Mouse (Mus musculus): ENCODE measurements around the gene Ly6g6d. TPM values are rescaled to one million over a fixed set of nuclear protein-coding genes. Genes with fewer than 3 reads are reported as not detected.
"Not testable (repeated sequence)": the region's sequence is repeated elsewhere in the genome, so short reads cannot be mapped to it uniquely, and the experiment has no call there.

The Ly6g6d gene
- polyA plus RNA-seq (2015; fragmentation: Nextera tagmentation; extraction: Ambion mirVana), result 3.8 and 4.9 TPM in 2 replicates

GRCm38 (mm10) chr17:35077786-35078233 lies at the start of gene Ly6g6d:
TSS of gene Ly6g6d (minus strand) at chr17:35078065.
- peak within 1 kb of the TSS; percentile 61 for H3K4me2 ChIP-seq (replicated peaks; ENCODE audit: low read depth)
- H3K9me3 ChIP-seq (ENCODE audit: control insufficient read depth), result no peaks in the 10 kb centered on the region
- H3K4me1 ChIP-seq (replicated peaks; ENCODE audit: control insufficient read depth, insufficient read depth, low read length), result peaks cover 11% of the 10 kb centered on the region; the same call in 1 of the 2 replicates
- ATAC-seq, result peak; percentile 39
- peak within 1 kb of the TSS; percentile 23 for H3K4me3 ChIP-seq (ENCODE audit: low read depth, low read length)
- no peaks in the 10 kb centered on the region for H3K27me3 ChIP-seq (replicated peaks; ENCODE audit: control insufficient read depth, insufficient read depth, low read length)
- WGBS, result 9% methylated on average over 14 of the region's 14 CpGs
- peak within 1 kb of the TSS; percentile 44 for H3K9ac ChIP-seq (ENCODE audit: low read depth, low read length)
- no peaks in the 10 kb centered on the region for H3K36me3 ChIP-seq (ENCODE audit: control insufficient read depth, insufficient read depth)
- H3K27ac ChIP-seq (ENCODE audit: low read depth, low read length), result peak within 1 kb of the TSS; percentile 22; the same call in 1 of the 2 replicates
- TF ChIP-seq CTCF (IDR thresholded peaks at IDR 0.05; ENCODE audit: low read depth), result peak; percentile 79

- Histone ChIP-seq H3K27me3 (replicated peaks; ENCODE audit: control insufficient read depth, insufficient read depth, low read length) (no peaks in the 10 kb centered on the region), H3K4me1 (replicated peaks; ENCODE audit: control insufficient read depth, insufficient read depth, low read length) (peaks cover 6% of the 10 kb centered on the region; the same call in 1 of the 2 replicates), H3K9ac (ENCODE audit: low read depth, low read length) (peak overlapping the region; percentile 78), H3K36me3 (ENCODE audit: control insufficient read depth, insufficient read depth) (peaks cover 26% of the 10 kb centered on the region; the same call in 1 of the 2 replicates), H3K4me3 (ENCODE audit: low read depth, low read length) (peak overlapping the region; percentile 60), H3K9me3 (ENCODE audit: control insufficient read depth) (no peaks in the 10 kb centered on the region), H3K4me2 (replicated peaks; ENCODE audit: low read depth) (peak overlapping the region; percentile 84), H3K27ac (ENCODE audit: low read depth, low read length) (peak overlapping the region; percentile 91)
- TF ChIP-seq CTCF (IDR thresholded peaks at IDR 0.05; ENCODE audit: low read depth), result no peak
- no peak for ATAC-seq
- 54% methylated on average over 13 of the region's 13 CpGs for WGBS
Measured at GRCm38 (mm10) chr17:35127017-35127416, 49.2 kb upstream of the Ly6g6d start.

GRCm38 (mm10) chr17:35126206-35126611 lies 48.3 kb upstream of the Ly6g6d start, which contains the start of gene D17H6S53E:
TSS of gene D17H6S53E (plus strand) at chr17:35126373.
- H3K4me1 ChIP-seq (replicated peaks; ENCODE audit: control insufficient read depth, insufficient read depth, low read length), result peaks cover 6% of the 10 kb centered on the region; the same call in 1 of the 2 replicates
- TF ChIP-seq CTCF (IDR thresholded peaks at IDR 0.05; ENCODE audit: low read depth), result peak; percentile 20
- no peaks in the 10 kb centered on the region for H3K9me3 ChIP-seq (ENCODE audit: control insufficient read depth)
- peak within 1 kb of the TSS; percentile 60 for H3K4me3 ChIP-seq (ENCODE audit: low read depth, low read length)
- H3K27ac ChIP-seq (ENCODE audit: low read depth, low read length), result peak within 1 kb of the TSS; percentile 91
- H3K27me3 ChIP-seq (replicated peaks; ENCODE audit: control insufficient read depth, insufficient read depth, low read length), result no peaks in the 10 kb centered on the region
- H3K36me3 ChIP-seq (ENCODE audit: control insufficient read depth, insufficient read depth), result peaks cover 26% of the 10 kb centered on the region; the same call in 1 of the 2 replicates
- under 1% methylated on average over 36 of the region's 36 CpGs for WGBS
- peak within 1 kb of the TSS; percentile 78 for H3K9ac ChIP-seq (ENCODE audit: low read depth, low read length)
- peak within 1 kb of the TSS; percentile 84 for H3K4me2 ChIP-seq (replicated peaks; ENCODE audit: low read depth)
- peak; percentile 59 for ATAC-seq

- Histone ChIP-seq H3K4me3 (ENCODE audit: low read depth, low read length) (peak overlapping the region; percentile 60), H3K9ac (ENCODE audit: low read depth, low read length) (peak overlapping the region; percentile 78), H3K27me3 (replicated peaks; ENCODE audit: control insufficient read depth, insufficient read depth, low read length) (no peaks in the 10 kb centered on the region), H3K4me1 (replicated peaks; ENCODE audit: control insufficient read depth, insufficient read depth, low read length) (peaks cover 6% of the 10 kb centered on the region; the same call in 1 of the 2 replicates), H3K4me2 (replicated peaks; ENCODE audit: low read depth) (peak overlapping the region; percentile 84), H3K27ac (ENCODE audit: low read depth, low read length) (peak overlapping the region; percentile 91), H3K9me3 (ENCODE audit: control insufficient read depth) (no peaks in the 10 kb centered on the region), H3K36me3 (ENCODE audit: control insufficient read depth, insufficient read depth) (peaks cover 26% of the 10 kb centered on the region; the same call in 1 of the 2 replicates)
- 9% methylated on average over 6 of the region's 6 CpGs for WGBS
- ATAC-seq, result peak; percentile 3; the same call in 1 of the 2 replicates
- TF ChIP-seq CTCF (IDR thresholded peaks at IDR 0.05; ENCODE audit: low read depth), result no peak
Measured at GRCm38 (mm10) chr17:35125578-35125977, 47.7 kb upstream of the Ly6g6d start.

- Histone ChIP-seq H3K4me1 (replicated peaks; ENCODE audit: control insufficient read depth, insufficient read depth, low read length) (peaks cover 6% of the 10 kb centered on the region; the same call in 1 of the 2 replicates), H3K4me3 (ENCODE audit: low read depth, low read length) (no peak overlapping the region), H3K27me3 (replicated peaks; ENCODE audit: control insufficient read depth, insufficient read depth, low read length) (no peaks in the 10 kb centered on the region), H3K9me3 (ENCODE audit: control insufficient read depth) (no peaks in the 10 kb centered on the region), H3K9ac (ENCODE audit: low read depth, low read length) (peak overlapping the region; percentile 78; the same call in 1 of the 2 replicates), H3K27ac (ENCODE audit: low read depth, low read length) (peak overlapping the region; percentile 91), H3K4me2 (replicated peaks; ENCODE audit: low read depth) (peak overlapping the region; percentile 84), H3K36me3 (ENCODE audit: control insufficient read depth, insufficient read depth) (peaks cover 25% of the 10 kb centered on the region; the same call in 1 of the 2 replicates)
- WGBS, result 96% methylated on average over 1 of the region's 1 CpGs
- no peak for ATAC-seq
- TF ChIP-seq CTCF (IDR thresholded peaks at IDR 0.05; ENCODE audit: low read depth), result no peak
Measured at GRCm38 (mm10) chr17:35125081-35125480, 47.2 kb upstream of the Ly6g6d start.

GRCm38 (mm10) chr17:35124261-35124896 lies 46.5 kb upstream of the Ly6g6d start:
- not testable (repeated sequence) for H3K9me3 ChIP-seq (ENCODE audit: control insufficient read depth); H3K9ac ChIP-seq (ENCODE audit: low read depth, low read length); H3K4me3 ChIP-seq (ENCODE audit: low read depth, low read length); H3K4me1 ChIP-seq (replicated peaks; ENCODE audit: control insufficient read depth, insufficient read depth, low read length); H3K4me2 ChIP-seq (replicated peaks; ENCODE audit: low read depth); H3K27me3 ChIP-seq (replicated peaks; ENCODE audit: control insufficient read depth, insufficient read depth, low read length)
- Histone ChIP-seq H3K36me3 (ENCODE audit: control insufficient read depth, insufficient read depth) (peaks cover 23% of the 10 kb centered on the region; the same call in 1 of the 2 replicates), H3K27ac (ENCODE audit: low read depth, low read length) (peak overlapping the region; percentile 91)
- WGBS, result 64% methylated on average over 12 of the region's 12 CpGs
- ATAC-seq, result peak; percentile 42

- WGBS, result 91% methylated on average over 9 of the region's 9 CpGs
- H3K4me3 ChIP-seq (ENCODE audit: low read depth, low read length); H3K4me2 ChIP-seq (replicated peaks; ENCODE audit: low read depth); ATAC-seq; H3K9me3 ChIP-seq (ENCODE audit: control insufficient read depth); H3K9ac ChIP-seq (ENCODE audit: low read depth, low read length); H3K27ac ChIP-seq (ENCODE audit: low read depth, low read length); H3K4me1 ChIP-seq (replicated peaks; ENCODE audit: control insufficient read depth, insufficient read depth, low read length); H3K27me3 ChIP-seq (replicated peaks; ENCODE audit: control insufficient read depth, insufficient read depth, low read length): not testable (repeated sequence)
- H3K36me3 ChIP-seq (ENCODE audit: control insufficient read depth, insufficient read depth), result peaks cover 22% of the 10 kb centered on the region; the same call in 1 of the 2 replicates
Measured at GRCm38 (mm10) chr17:35123287-35123686, 45.4 kb upstream of the Ly6g6d start.
